Mouse (Mus musculus) heart, adult 2 months (tissue): ENCODE measurements at regions not wholly inside any gene's neighbourhood (a gene's known extent, or its start where the extent isn't known, plus 50 kb on each side); places are given as distances from the start of the nearest gene placed in this dataset.

Experiments used
- DNase-seq, 2 experiments: peaks; one replicate each; pipeline ENCODE4 v3.0.0; 2021
- H3K27ac ChIP-seq: fragments of 200-600 bp; 2 replicates; pipeline ENCODE4 v1.8.1; 2022
- H3K27me3 ChIP-seq: fragments of 200-500 bp; 2 replicates; pipeline ENCODE4 v1.6.1; 2012; ENCODE audit warnings: mild to moderate bottlenecking, low read length, inconsistent platforms, mixed read lengths; ENCODE audit not compliant: control insufficient read depth, insufficient read depth
- H3K36me3 ChIP-seq: fragments of 200-500 bp; 2 replicates; pipeline ENCODE4 v1.6.1; 2012; ENCODE audit warnings: low read length, inconsistent platforms; ENCODE audit not compliant: control insufficient read depth, insufficient read depth
- H3K4me1 ChIP-seq: fragments of 200-500 bp; 2 replicates; pipeline ENCODE4 v1.6.1; 2011; ENCODE audit warnings: low read length; ENCODE audit not compliant: control insufficient read depth, insufficient read depth
- H3K4me3 ChIP-seq: fragments of 200-600 bp; 2 replicates; pipeline ENCODE4 v1.8.1; 2022
- H3K79me2 ChIP-seq: fragments of 200-500 bp; replicated peaks from 2 replicates; pipeline ENCODE4 v1.6.1; 2012; ENCODE audit warnings: mild to moderate bottlenecking, inconsistent platforms, low read length, moderate library complexity, mixed read lengths; ENCODE audit not compliant: control insufficient read depth, insufficient read depth
- H3K9ac ChIP-seq: fragments of 200-500 bp; 2 replicates; pipeline ENCODE4 v1.6.1; 2012; ENCODE audit warnings: low read depth, mild to moderate bottlenecking, control low read depth, inconsistent platforms, low read length, mixed read lengths
- CTCF ChIP-seq: fragments of 200-600 bp; IDR thresholded peaks from 2 replicates; pipeline ENCODE4 v1.8.1; 2022; ENCODE audit warnings: antibody characterized with exemption, mild to moderate bottlenecking, moderate library complexity
- EP300 ChIP-seq: fragments of 200-500 bp; IDR thresholded peaks from 2 replicates; pipeline ENCODE4 v1.6.1; 2011; ENCODE audit warnings: low read depth, low read length, control low read depth; ENCODE audit not compliant: insufficient read depth
- POLR2A ChIP-seq: fragments of 200-500 bp; IDR thresholded peaks from 2 replicates; pipeline ENCODE4 v1.6.1; 2011; ENCODE audit warnings: mild to moderate bottlenecking, low read depth, low read length, control low read depth; ENCODE audit not compliant: insufficient read depth
- WGBS: fragments of 180-500 bp; shearing (Covaris S2); methylation state at CpG from one replicate; pipeline ENCODE4 v1.1.7; 2018; 5-methylcytosine and 5-hydroxymethylcytosine counted together
- intact Hi-C: fragments of 180-260 bp; cut with DNase I; formaldehyde crosslinking; loops from one replicate; pipeline ENCODE4 v1.15.1; 2025

DNA sequence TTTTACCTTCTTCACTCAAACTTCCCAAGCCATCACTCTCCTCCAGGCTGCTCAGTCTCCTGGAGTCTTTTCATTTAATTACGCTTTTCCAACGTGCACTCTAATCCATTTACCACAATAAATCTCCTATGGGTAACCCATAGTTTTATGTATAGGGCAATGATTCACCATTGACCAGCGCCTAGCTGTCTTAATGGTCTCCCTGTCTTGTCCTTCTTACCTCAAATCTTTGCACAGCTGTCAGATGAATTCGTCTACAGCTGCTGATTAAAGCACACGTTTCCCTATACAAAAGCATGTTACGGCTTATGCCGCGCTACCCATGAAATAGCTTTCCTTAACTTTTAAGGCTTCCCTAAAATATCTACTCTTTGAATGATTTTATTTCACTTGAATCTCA lies 239.5 kb upstream of the Usp25 start:
- Histone ChIP-seq H3K27ac (no peak overlapping the region), H3K27me3 (no peaks in the 10 kb centered on the region), H3K4me3 (no peak overlapping the region), H3K36me3 (no peaks in the 10 kb centered on the region), H3K4me1 (no peaks in the 10 kb centered on the region), H3K9ac (no peak overlapping the region), H3K79me2 (no peaks in the 10 kb centered on the region)
- intact Hi-C loops: no loop called here
- TF ChIP-seq POLR2A: no peak
- no peak for TF ChIP-seq EP300
- no peak for TF ChIP-seq CTCF
- no peak for DNase-seq
- WGBS: 91% methylated on average over 8 of the region's 8 CpGs

DNA sequence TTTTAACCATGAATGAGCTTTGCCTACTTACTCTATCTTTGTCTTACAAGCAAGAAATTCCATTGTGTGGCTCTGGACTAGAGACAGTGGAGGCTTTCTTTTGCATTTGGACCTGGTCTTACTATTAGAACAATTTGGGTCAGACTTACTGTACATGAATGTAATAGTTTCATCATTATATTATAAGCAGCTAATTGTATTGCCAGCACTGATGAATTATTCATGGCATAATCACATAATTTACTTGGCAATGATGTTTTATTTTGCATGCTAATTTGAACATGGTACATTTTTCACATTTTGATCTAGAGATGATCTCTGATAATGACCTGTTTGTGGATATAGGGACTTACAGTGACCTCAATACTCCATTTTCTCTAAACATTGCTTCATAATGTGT lies 240.0 kb upstream of the Usp25 start:
- H3K9ac ChIP-seq: no peak overlapping the region
- intact Hi-C loops: no loop called here
- no peak overlapping the region for H3K27ac ChIP-seq

DNA sequence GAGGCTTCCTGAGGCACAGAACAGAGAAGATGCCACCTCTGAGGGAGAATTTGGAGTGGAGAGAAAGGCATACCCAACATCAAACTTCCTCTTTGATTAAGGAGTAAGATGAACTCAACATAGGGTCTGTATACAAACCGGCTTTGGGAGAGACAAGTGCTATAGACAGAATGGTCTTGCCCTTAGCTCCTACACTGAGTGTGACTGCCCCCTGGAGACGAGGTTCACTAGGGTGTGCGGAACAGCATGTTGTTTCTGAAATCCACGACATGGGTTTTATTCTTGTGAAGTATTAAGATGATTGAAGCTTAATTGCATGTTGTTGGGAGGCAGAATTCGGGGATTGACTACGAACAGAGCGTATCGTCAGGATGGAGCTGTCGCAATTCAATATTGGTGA lies 244.9 kb upstream of the Usp25 start:
- intact Hi-C loops: loop anchor here (10.0 kb wide), 2 partner anchors 394 to 564 kb away; partner anchors contain the start of gene Nrip1
- Histone ChIP-seq H3K27ac (no peak overlapping the region), H3K27me3 (no peaks in the 10 kb centered on the region), H3K36me3 (no peaks in the 10 kb centered on the region), H3K9ac (no peak overlapping the region), H3K4me1 (no peaks in the 10 kb centered on the region; the same call in 1 of the 2 replicates), H3K79me2 (no peaks in the 10 kb centered on the region), H3K4me3 (no peak overlapping the region)
- 0 out of 2 replicates have a peak, but pooled peaks have one; percentile 18 for TF ChIP-seq EP300
- TF ChIP-seq CTCF: peak; percentile 71
- TF ChIP-seq POLR2A: no peak
- DNase-seq: peak; percentile 34 to 38
- WGBS: 73% methylated on average over 9 of the region's 9 CpGs

More for the DNA sequence above, 240.0 kb upstream of the Usp25 start:
- DNase-seq: no peak
- Histone ChIP-seq H3K36me3 (no peaks in the 10 kb centered on the region), H3K79me2 (no peaks in the 10 kb centered on the region), H3K27me3 (no peaks in the 10 kb centered on the region), H3K4me1 (no peaks in the 10 kb centered on the region), H3K4me3 (no peak overlapping the region)
- TF ChIP-seq CTCF (no peak), EP300 (no peak), POLR2A (no peak)

DNA sequence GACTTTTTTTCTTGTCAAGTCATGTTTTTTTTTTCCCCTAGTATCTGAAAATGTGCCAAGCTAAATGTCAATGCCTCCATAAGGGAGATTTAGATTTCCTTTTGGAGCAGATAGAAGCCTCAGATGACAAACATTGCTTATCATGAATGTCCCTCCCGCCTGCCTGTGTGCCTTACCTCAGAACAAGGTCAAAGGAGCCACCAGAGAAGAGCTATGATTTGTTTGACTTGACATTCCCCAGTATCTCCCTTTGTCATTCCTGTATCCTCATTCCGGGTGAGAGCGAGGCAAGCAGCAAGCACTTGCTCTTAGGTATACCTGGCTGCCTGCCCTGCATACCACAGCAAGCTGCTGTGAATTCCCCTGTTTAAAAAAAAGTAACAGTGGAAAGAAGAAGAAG lies 246.9 kb upstream of the Usp25 start:
- intact Hi-C loops: loop anchor here (10.0 kb wide), 2 partner anchors 392 to 562 kb away; partner anchors contain the start of gene Nrip1
- Histone ChIP-seq H3K4me3 (no peak overlapping the region), H3K4me1 (peaks cover 2% of the 10 kb centered on the region), H3K36me3 (no peaks in the 10 kb centered on the region; the same call in 1 of the 2 replicates), H3K27ac (no peak overlapping the region), H3K79me2 (no peaks in the 10 kb centered on the region), H3K9ac (no peak overlapping the region), H3K27me3 (no peaks in the 10 kb centered on the region)
- 43% methylated on average over 3 of the region's 3 CpGs for WGBS
- no peak for DNase-seq
- no peak for TF ChIP-seq POLR2A
- no peak for TF ChIP-seq EP300
- no peak for TF ChIP-seq CTCF

DNA sequence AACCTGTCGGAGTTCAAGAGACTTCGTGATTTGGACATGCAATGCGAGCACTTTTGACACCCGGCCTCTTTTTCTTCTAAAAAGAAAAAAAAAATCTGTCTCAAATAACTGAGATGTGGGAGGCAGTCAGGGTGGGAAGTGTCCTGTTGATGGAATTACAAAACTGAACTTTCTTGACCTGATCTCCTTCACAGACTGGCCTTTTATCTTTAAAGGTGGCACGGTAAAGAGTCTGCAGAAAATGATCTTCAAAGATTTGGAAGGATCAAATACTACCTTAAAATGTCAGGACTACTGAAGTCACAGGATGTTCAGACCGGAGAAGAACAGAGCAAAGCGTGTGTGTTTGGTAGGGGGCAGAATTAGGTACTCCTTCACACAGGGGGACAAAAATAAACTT lies 248.0 kb upstream of the Usp25 start:
- Histone ChIP-seq H3K4me3 (no peak overlapping the region), H3K9ac (no peak overlapping the region), H3K4me1 (peaks cover 2% of the 10 kb centered on the region), H3K79me2 (no peaks in the 10 kb centered on the region), H3K36me3 (no peaks in the 10 kb centered on the region; the same call in 1 of the 2 replicates), H3K27ac (no peak overlapping the region), H3K27me3 (no peaks in the 10 kb centered on the region)
- DNase-seq: no peak
- intact Hi-C loops: loop anchor here (10.0 kb wide), 2 partner anchors 391 to 561 kb away; partner anchors contain the start of gene Nrip1
- 61% methylated on average over 7 of the region's 7 CpGs for WGBS
- TF ChIP-seq POLR2A: no peak
- no peak for TF ChIP-seq EP300
- no peak for TF ChIP-seq CTCF

DNA sequence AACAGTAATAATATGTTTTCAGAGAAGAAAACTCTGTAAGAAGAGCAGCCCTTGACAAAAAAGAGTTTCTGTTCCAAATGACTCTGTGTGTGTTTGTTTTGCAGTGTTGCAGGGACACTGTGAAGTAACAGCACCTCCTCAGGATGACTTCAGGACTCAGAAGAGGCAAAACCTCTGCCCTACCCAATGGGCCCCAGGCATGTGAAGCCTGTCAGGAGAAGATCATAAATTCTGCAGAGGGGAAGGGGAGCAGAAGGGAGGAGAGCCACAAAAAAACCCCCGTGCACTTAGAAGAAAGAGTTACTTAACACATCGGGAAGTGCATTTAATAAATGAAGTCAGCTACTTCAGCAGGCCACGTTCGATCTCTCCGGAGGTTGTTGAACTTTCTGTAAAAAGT lies 248.5 kb upstream of the Usp25 start:
- WGBS: 72% methylated on average over 5 of the region's 5 CpGs
- intact Hi-C loops: loop anchor here (10.0 kb wide), 2 partner anchors 390 to 560 kb away; partner anchors contain the start of gene Nrip1

More for the DNA sequence above, 248.5 kb upstream of the Usp25 start:
- TF ChIP-seq EP300 (no peak), CTCF (no peak)
- Histone ChIP-seq H3K79me2 (no peaks in the 10 kb centered on the region), H3K27ac (no peak overlapping the region), H3K36me3 (no peaks in the 10 kb centered on the region; the same call in 1 of the 2 replicates), H3K9ac (no peak overlapping the region), H3K4me3 (no peak overlapping the region), H3K4me1 (peaks cover 2% of the 10 kb centered on the region), H3K27me3 (no peaks in the 10 kb centered on the region)
- DNase-seq: no peak
